Mouse (Mus musculus) liver, embryonic 14.5 days (tissue): ENCODE measurements around the gene Mgat5. TPM values are rescaled to one million over a fixed set of nuclear protein-coding genes. Genes with fewer than 3 reads are reported as not detected.

Source experiments
- ATAC-seq: fragments of 200-750 bp; cut with Nextera tagmentation; 2 replicates; pipeline ENCODE4 v1.8.0; 2017; ENCODE audit warnings: moderate number of reproducible peaks, mild to moderate bottlenecking, moderate library complexity; ENCODE audit not compliant: insufficient read depth
- DNase-seq, 3 experiments: peaks; one replicate each; pipeline ENCODE4 v3.0.0-alpha.2; 2012 to 2013; ENCODE audit warnings: low read depth in 3 of 3, low spot score in 3 of 3
- H3K27ac ChIP-seq: fragments of 300-500 bp; sonication (generic); 2 replicates; pipeline ENCODE4 v1.5.1; 2014; ENCODE audit warnings: moderate library complexity, mild to moderate bottlenecking, control low read depth, inconsistent platforms
- H3K27me3 ChIP-seq: fragments of 300-500 bp; sonication (generic); 2 replicates; pipeline ENCODE4 v1.6.1; 2014; ENCODE audit warnings: mild to moderate bottlenecking, low read length, moderate library complexity; ENCODE audit not compliant: control insufficient read depth, insufficient read depth
- H3K36me3 ChIP-seq: fragments of 300-500 bp; sonication (generic); replicated peaks from 2 replicates; pipeline ENCODE4 v1.6.1; 2014; ENCODE audit warnings: low read depth; ENCODE audit not compliant: control insufficient read depth, insufficient read depth
- H3K4me1 ChIP-seq, 2 experiments: fragments of 200-500 bp in 1 of 2; fragments of 300-500 bp in 1 of 2; sonication (generic) in 1 of 2; replicated peaks; 2 replicates each; pipeline ENCODE4 v1.6.1; 2012 to 2014; ENCODE audit warnings: antibody characterized with exemption in 1 of 2, inconsistent platforms in 1 of 2, low read length in 1 of 2; ENCODE audit not compliant: control insufficient read depth in 2 of 2, insufficient read depth in 2 of 2
- H3K4me2 ChIP-seq: fragments of 300-500 bp; sonication (generic); 2 replicates; pipeline ENCODE4 v1.6.1; 2014; ENCODE audit warnings: low read depth, mild to moderate bottlenecking, control low read depth, moderate library complexity
- H3K4me3 ChIP-seq, 2 experiments: fragments of 200-500 bp in 1 of 2; fragments of 300-500 bp in 1 of 2; sonication (generic) in 1 of 2; 2 replicates each; pipeline ENCODE4 v1.5.1; 2012 to 2014; ENCODE audit warnings: low read depth in 2 of 2, low read length in 2 of 2, mild to moderate bottlenecking in 2 of 2, control low read depth in 1 of 2, inconsistent platforms in 1 of 2, moderate library complexity in 1 of 2; ENCODE audit not compliant: insufficient read depth in 1 of 2
- H3K9ac ChIP-seq: fragments of 300-500 bp; sonication (generic); replicated peaks from 2 replicates; pipeline ENCODE4 v1.6.1; 2014; ENCODE audit warnings: mild to moderate bottlenecking, control low read depth, moderate library complexity
- H3K9me3 ChIP-seq: fragments of 300-500 bp; sonication (generic); 2 replicates; pipeline ENCODE4 v1.6.1; 2016; ENCODE audit warnings: low read length, mixed read lengths; ENCODE audit not compliant: control insufficient read depth
- CTCF ChIP-seq: IDR thresholded peaks from 2 replicates; pipeline ENCODE4 v1.5.1; 2016; ENCODE audit warnings: antibody characterized with exemption, low read depth, control low read depth
- EP300 ChIP-seq: IDR thresholded peaks from 2 replicates; pipeline ENCODE4 v1.6.1; 2016; ENCODE audit warnings: antibody characterized with exemption, low read depth
- WGBS: fragments of 180-500 bp; shearing (Covaris S2); extraction: QIAGEN DNeasy Blood & Tissue Kit; methylation state at CpG from one replicate; pipeline ENCODE4 v1.1.7; 2014; ENCODE audit not compliant: insufficient replicate concordance; 5-methylcytosine and 5-hydroxymethylcytosine counted together
- polyA plus RNA-seq, 2 experiments: library from polyadenylated mRNA; depleted of rRNA in 1 of 2; stranded (reverse) in 1 of 2; unstranded in 1 of 2; fragments of >200 nt; fragmentation: Nextera tagmentation in 1 of 2; extraction: Ambion mirVana in 1 of 2; gene quantifications; 2 replicates each; pipeline versions ENCODE4 v1.2.1 to v1.2.3; 2012 to 2014

Mgat5 gene
- polyA plus RNA-seq, 2 experiments: 0.62 to 0.67 TPM

GRCm38 (mm10) chr1:127168205-127168604 is 36.6 kb upstream of the Mgat5 start:
- Histone ChIP-seq H3K9ac (no peak overlapping the region), H3K4me3 (no peak overlapping the region), H3K36me3 (no peaks in the 10 kb centered on the region), H3K27me3 (no peaks in the 10 kb centered on the region), H3K4me1 (no peaks in the 10 kb centered on the region), H3K4me2 (no peak overlapping the region), H3K9me3 (no peaks in the 10 kb centered on the region), H3K27ac (no peak overlapping the region)
- WGBS: 55% methylated on average over 8 of the region's 8 CpGs
- no peak for TF ChIP-seq CTCF
- TF ChIP-seq EP300: no peak
- no peak for ATAC-seq
- no peak for DNase-seq

- ATAC-seq (no peak), DNase-seq (no peak)
- Histone ChIP-seq H3K9ac (no peak overlapping the region), H3K4me1 (no peaks in the 10 kb centered on the region), H3K36me3 (no peaks in the 10 kb centered on the region), H3K27ac (no peak overlapping the region), H3K27me3 (no peaks in the 10 kb centered on the region), H3K4me3 (no peak overlapping the region), H3K4me2 (no peak overlapping the region), H3K9me3 (no peaks in the 10 kb centered on the region)
- no peak for TF ChIP-seq CTCF
- TF ChIP-seq EP300: no peak
- 66% methylated on average over 8 of the region's 8 CpGs for WGBS
Measured at GRCm38 (mm10) chr1:127169516-127169915, 35.3 kb upstream of the Mgat5 start.

- no peaks in the 10 kb centered on the region for H3K4me1 ChIP-seq
- no peaks in the 10 kb centered on the region for H3K36me3 ChIP-seq
- H3K9ac ChIP-seq: no peak overlapping the region
- DNase-seq (no peak), ATAC-seq (no peak)
- no peak overlapping the region for H3K4me2 ChIP-seq
- 63% methylated on average over 7 of the region's 7 CpGs for WGBS
- no peaks in the 10 kb centered on the region for H3K27me3 ChIP-seq
- no peak overlapping the region for H3K4me3 ChIP-seq
- no peak overlapping the region for H3K27ac ChIP-seq
- TF ChIP-seq CTCF (no peak), EP300 (no peak)
- no peaks in the 10 kb centered on the region for H3K9me3 ChIP-seq
Measured at GRCm38 (mm10) chr1:127171361-127171760, 33.5 kb upstream of the Mgat5 start.

GRCm38 (mm10) chr1:127173448-127173847 is 31.4 kb upstream of the Mgat5 start:
- no peak for DNase-seq
- Histone ChIP-seq H3K4me3 (no peak overlapping the region), H3K27ac (no peak overlapping the region), H3K4me2 (no peak overlapping the region), H3K4me1 (no peaks in the 10 kb centered on the region), H3K9ac (no peak overlapping the region), H3K36me3 (no peaks in the 10 kb centered on the region), H3K9me3 (no peaks in the 10 kb centered on the region), H3K27me3 (no peaks in the 10 kb centered on the region)
- 59% methylated on average over 3 of the region's 3 CpGs for WGBS
- ATAC-seq: no peak
- no peak for TF ChIP-seq CTCF
- TF ChIP-seq EP300: no peak

GRCm38 (mm10) chr1:127192396-127192795 is 12.4 kb upstream of the Mgat5 start:
- no peak for TF ChIP-seq CTCF
- no peak for TF ChIP-seq EP300
- no peaks in the 10 kb centered on the region for H3K27me3 ChIP-seq
- WGBS: 50% methylated on average over 6 of the region's 6 CpGs
- ATAC-seq: no peak
- H3K4me3 ChIP-seq: no peak overlapping the region
- no peaks in the 10 kb centered on the region for H3K4me1 ChIP-seq
- no peak overlapping the region for H3K4me2 ChIP-seq
- H3K36me3 ChIP-seq: no peaks in the 10 kb centered on the region
- no peak for DNase-seq
- H3K9me3 ChIP-seq: no peaks in the 10 kb centered on the region
- H3K27ac ChIP-seq: no peak overlapping the region
- no peak overlapping the region for H3K9ac ChIP-seq
